Mouse (Mus musculus): ENCODE measurements around the gene Lpar5.
A peak's percentile ranks its signal among the peaks of the same experiment; 100 is the strongest.
"Not testable (repeated sequence)": the region's sequence is repeated elsewhere in the genome, so short reads cannot be mapped to it uniquely, and the experiment has no call there.

Gene Lpar5

DNA sequence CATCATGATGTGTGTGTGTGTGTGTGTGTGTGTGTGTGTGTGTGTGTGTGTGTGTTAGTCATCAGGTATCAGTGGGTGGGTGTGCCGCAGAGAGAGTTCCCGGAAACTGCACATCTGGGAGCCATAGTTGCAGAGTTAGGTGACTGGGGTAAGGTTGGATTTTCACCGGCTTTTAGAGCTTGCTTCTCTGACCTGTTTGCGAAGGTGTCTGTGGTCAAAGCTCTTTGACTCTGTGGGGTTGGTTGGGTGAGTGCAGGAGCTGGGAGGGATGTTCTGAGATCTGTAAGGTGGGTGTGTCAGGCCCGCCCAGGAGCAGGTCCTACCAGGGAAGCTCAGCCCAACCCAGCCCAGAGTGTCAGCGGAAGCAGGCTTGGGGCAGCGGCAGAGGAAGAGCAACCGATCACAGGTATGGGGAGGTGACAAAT, at the start of gene Lpar5:
Lpar5 (plus strand) TSS at position 350 of the 425 bp plus-strand sequence.
- no peak for DNase-seq (ENCODE audit: low spot score)

- not testable (repeated sequence) for DNase-seq (ENCODE audit: low spot score)
These were observed 37.2 kb upstream of the Lpar5 start for GRCm38 (mm10) chr6:125030532-125030931.

DNA sequence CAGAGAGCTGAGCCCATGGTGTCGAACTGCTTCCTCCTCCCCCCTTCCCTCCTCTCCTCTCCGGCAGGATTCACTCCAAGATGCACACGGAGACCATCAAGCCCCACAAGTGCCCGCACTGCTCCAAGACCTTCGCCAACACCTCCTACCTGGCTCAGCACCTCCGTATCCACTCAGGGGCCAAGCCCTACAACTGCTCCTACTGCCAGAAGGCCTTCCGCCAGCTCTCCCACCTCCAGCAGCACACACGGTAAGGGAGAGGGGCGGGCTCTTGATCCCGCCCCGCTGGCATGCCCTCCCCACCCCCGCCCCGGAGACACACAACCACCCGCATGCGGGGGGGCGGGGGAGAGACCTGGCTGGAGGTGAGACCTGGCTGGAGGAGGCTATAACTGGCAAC, 36.1 kb upstream of the Lpar5 start:
- DNase-seq (ENCODE audit: low spot score), result no peak

DNA sequence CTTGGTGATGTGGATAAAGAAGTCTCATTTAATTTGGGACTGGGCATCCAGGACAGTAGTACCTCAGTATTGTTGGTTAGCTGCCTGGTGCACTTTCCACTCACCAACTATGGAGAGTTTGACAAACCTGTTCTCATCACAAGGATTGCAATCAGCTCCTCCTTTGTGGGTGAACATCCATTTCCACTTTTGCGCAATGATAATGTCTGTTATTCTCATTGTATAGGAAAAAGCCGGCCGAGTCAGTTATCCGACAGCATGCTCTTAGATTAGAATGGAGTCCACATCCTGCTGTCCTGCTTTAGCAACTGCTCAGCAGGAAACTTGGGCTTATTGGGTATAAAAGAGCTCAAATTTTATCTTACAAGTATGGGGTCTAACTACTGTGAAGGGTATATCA, 29.1 kb upstream of the Lpar5 start:
- no peak for DNase-seq (ENCODE audit: low spot score)

DNA sequence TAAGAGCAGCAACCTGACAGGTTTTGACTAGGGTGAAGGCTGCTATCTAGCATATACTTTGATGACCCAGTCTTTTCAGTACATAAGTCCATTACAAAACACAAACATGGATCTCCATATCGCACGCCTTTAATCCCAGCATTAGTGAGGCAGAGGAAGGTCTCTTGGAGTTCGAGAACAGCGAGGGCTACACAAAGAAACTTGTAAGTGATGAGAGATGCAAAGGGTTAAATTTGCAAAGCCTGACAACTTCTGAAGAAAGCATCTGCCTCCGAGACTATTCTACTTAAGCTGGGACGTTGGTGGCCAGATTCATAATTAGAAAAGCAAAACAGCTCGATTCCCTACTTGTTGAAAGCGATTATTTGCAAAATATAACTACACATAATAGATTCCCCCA, 28.6 kb upstream of the Lpar5 start:
- no peak for DNase-seq (ENCODE audit: low spot score)

GRCm38 (mm10) chr6:125039533-125040153, 28.1 kb upstream of the Lpar5 start, which contains the start of gene Ing4:
Gene Ing4, plus strand, starts transcription at chr6:125039760.
- DNase-seq (ENCODE audit: low spot score), result peak; percentile 82

DNA sequence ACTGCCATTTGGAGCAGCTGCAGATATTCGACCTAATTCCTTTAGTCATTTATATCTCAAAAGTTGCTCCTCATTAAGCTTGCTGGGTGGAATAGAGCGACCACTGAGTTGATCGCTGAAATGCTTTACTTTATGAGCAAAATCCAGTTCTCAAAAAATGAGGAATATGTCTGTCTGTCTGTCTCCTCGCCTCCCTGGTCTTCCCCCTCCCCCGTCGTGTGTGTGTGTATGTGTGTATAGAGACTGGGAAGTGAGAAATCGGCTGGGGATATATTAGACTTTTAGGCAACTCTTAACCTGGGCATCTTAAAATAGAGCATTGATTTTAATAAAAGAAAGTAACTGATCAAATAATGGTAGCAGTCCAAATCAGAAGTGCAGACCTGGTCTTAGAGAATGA, 27.5 kb upstream of the Lpar5 start:
- DNase-seq (ENCODE audit: low spot score), result no peak

- DNase-seq (ENCODE audit: low spot score), result no peak
These were observed 26.7 kb upstream of the Lpar5 start for GRCm38 (mm10) chr6:125041047-125041446.

GRCm38 (mm10) chr6:125042081-125042480, 25.6 kb upstream of the Lpar5 start:
- DNase-seq (ENCODE audit: low spot score), result no peak

DNA sequence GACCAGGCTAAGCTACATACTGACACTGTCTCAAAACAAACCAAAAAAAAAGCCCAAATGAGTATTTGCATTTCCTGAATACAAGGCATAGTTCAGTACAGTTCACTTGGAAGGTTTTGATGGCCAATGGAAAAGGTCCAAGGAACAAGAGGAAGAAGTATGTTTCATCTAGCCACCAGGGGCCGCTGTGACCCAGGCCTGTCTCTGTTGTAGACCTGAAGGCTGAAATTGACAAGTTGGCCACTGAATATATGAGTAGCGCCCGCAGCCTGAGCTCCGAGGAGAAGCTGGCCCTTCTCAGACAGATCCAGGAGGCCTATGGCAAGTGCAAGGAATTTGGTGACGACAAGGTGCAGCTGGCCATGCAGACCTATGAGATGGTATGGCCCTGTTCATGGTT, 21.0 kb upstream of the Lpar5 start:
- DNase-seq (ENCODE audit: low spot score), result peak; percentile 60

- no peak for DNase-seq (ENCODE audit: low spot score)
These were observed 18.0 kb upstream of the Lpar5 start, which contains the start of gene Acrbp for GRCm38 (mm10) chr6:125049678-125050077. Gene Acrbp, plus strand, starts transcription at chr6:125049689.

DNA sequence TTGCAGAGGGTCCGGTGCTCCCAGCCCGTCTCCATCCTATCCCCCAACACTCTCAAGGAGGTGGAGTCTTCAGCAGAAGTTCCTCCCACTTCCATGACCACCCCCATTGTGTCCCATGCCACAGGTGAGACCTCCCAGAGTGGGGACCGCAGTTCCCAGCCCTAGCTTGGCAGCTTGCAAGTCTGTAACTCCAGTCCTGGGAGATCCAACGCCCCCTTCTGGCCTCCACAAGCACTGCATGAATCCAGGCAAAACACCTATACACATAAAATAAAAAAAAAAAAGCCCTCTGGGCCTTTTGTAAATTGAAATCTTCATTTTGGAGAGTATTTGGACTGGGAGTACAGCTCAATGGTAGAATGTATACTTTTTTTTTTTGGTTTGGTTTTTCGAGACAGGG, 16.5 kb upstream of the Lpar5 start:
- no peak for DNase-seq (ENCODE audit: low spot score)

- DNase-seq (ENCODE audit: low spot score), result no peak
These were observed 6.2 kb upstream of the Lpar5 start for GRCm38 (mm10) chr6:125061493-125061892.

DNA sequence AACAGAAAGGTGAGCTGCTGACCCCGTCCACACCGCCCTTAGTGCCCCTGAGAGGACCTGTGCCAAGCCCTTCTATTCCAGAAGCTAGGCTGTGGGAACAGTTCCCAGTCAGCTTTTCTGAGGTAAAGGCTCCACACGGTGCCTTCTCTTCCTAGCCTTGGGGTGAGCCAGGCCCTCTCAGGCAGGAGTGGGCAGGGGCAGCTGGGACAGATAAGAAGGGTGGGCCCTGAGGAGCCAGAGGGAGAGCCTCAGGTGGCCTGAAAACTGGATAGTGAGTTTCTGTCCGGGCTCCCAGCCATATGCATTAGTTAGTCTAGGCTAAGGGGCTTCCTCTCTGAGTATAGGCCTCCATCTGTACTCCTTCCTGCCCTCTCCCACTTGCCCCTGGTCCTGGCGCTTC, 5.2 kb upstream of the Lpar5 start:
- no peak for DNase-seq (ENCODE audit: low spot score)

DNA sequence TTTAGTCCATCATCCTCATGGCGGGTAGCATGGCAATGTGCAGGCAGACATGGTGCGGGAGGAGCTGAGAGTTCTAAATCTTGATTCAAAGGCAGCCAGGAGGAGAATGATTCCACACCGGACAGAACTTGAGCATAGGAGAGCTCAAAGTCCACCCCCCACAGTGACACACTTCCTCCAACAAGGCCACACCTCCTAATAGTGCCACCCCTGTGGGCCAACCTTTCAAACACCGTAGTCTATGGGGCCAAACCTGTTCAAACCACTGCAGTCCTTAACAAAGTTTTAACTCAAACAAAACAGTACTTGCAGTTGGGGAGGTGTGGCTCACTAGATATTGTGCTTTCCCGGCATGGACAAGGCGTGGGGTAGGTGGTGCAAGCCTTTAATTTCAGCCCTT, 3.8 kb upstream of the Lpar5 start:
- DNase-seq (ENCODE audit: low spot score), result no peak

DNA sequence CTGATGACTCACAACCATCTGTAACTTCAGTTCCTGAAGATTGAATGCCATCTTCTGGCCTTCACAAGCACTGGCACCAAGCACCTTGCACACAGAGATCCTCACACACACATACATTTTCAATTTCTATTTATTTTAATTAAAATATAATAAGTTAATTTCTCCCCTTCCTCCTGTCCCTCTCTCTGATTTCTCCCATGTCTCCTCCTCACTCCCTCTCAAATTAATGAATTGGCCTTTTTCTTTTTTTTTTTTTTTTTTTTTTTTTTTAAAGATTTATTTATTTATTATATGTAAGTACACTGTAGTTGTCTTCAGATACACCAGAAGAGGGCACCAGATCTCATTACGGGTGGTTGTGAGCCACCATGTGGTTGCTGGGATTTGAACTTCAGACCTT, 2.5 kb upstream of the Lpar5 start:
- DNase-seq (ENCODE audit: low spot score), result not testable (repeated sequence)

- DNase-seq (ENCODE audit: low spot score), result no peak
These were observed 3.6 kb downstream of the Lpar5 start for GRCm38 (mm10) chr6:125071170-125071895.

GRCm38 (mm10) chr6:125071896-125072279, 4.2 kb downstream of the Lpar5 start:
- DNase-seq (ENCODE audit: low spot score), result no peak

GRCm38 (mm10) chr6:125073825-125074224, 6.1 kb downstream of the Lpar5 start:
- no peak for DNase-seq (ENCODE audit: low spot score)

GRCm38 (mm10) chr6:125081394-125081793, 13.7 kb downstream of the Lpar5 start:
- no peak for DNase-seq (ENCODE audit: low spot score)

- no peak for DNase-seq (ENCODE audit: low spot score)
These were observed 14.3 kb downstream of the Lpar5 start for GRCm38 (mm10) chr6:125081797-125082560.

- no peak for DNase-seq (ENCODE audit: low spot score)
These were observed 15.2 kb downstream of the Lpar5 start for GRCm38 (mm10) chr6:125082801-125083386.

DNA sequence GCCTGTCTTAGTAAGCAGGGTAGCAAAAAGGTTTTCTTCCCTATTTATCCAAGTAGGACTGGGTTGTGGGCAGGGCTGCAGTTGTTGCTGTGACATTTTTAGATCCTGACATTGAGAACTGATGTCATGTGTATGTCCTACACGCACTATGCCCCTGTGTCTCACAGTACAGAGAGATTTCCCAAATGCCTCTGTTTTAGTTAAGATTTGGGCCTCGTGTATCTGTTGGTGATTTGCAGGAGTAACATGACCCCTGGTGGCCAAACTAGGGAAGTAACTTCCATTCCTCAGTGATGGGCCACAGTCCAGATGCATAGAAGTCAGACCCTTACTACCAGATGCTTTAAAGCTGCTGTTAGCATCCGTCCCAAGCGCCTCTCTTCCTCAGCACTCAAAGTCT, 16.7 kb downstream of the Lpar5 start:
- peak; percentile 72 for DNase-seq (ENCODE audit: low spot score)
